Mouse (Mus musculus): ENCODE measurements around the gene Fry.
A peak's percentile ranks its signal among the peaks of the same experiment; 100 is the strongest.

Fry gene

GRCm38 (mm10) chr5:150390422-150390821 lies 272.0 kb downstream of the Fry start:
- no peak for DNase-seq (ENCODE audit: low spot score)

- no peak for DNase-seq (ENCODE audit: low spot score)
Measured at GRCm38 (mm10) chr5:150394645-150395044, 276.2 kb downstream of the Fry start.

GRCm38 (mm10) chr5:150402832-150403447 lies 284.5 kb downstream of the Fry start:
- no peak for DNase-seq (ENCODE audit: low spot score)

GRCm38 (mm10) chr5:150404867-150405266 lies 286.4 kb downstream of the Fry start:
- no peak for DNase-seq (ENCODE audit: low spot score)

- no peak for DNase-seq (ENCODE audit: low spot score)
Measured at GRCm38 (mm10) chr5:150408979-150409378, 290.5 kb downstream of the Fry start.

GRCm38 (mm10) chr5:150409451-150410045 lies 291.1 kb downstream of the Fry start:
- DNase-seq (ENCODE audit: low spot score) = no peak

GRCm38 (mm10) chr5:150412750-150413450 lies 294.5 kb downstream of the Fry start:
- no peak for DNase-seq (ENCODE audit: low spot score)

GRCm38 (mm10) chr5:150414823-150415222 lies 296.4 kb downstream of the Fry start:
- no peak for DNase-seq (ENCODE audit: low spot score)

GRCm38 (mm10) chr5:150417223-150417622 lies 298.8 kb downstream of the Fry start:
- no peak for DNase-seq (ENCODE audit: low spot score)

- no peak for DNase-seq (ENCODE audit: low spot score)
Measured at GRCm38 (mm10) chr5:150418035-150418434, 299.6 kb downstream of the Fry start.

GRCm38 (mm10) chr5:150425038-150425437 lies 306.6 kb downstream of the Fry start:
- DNase-seq (ENCODE audit: low spot score) = no peak

- no peak for DNase-seq (ENCODE audit: low spot score)
Measured at GRCm38 (mm10) chr5:150426595-150426994, 308.1 kb downstream of the Fry start.

GRCm38 (mm10) chr5:150431286-150431685 lies 312.8 kb downstream of the Fry start:
- no peak for DNase-seq (ENCODE audit: low spot score)

- no peak for DNase-seq (ENCODE audit: low spot score)
Measured at GRCm38 (mm10) chr5:150432960-150433359, 314.5 kb downstream of the Fry start.

- no peak for DNase-seq (ENCODE audit: low spot score)
Measured at GRCm38 (mm10) chr5:150436629-150437389, 318.4 kb downstream of the Fry start.

GRCm38 (mm10) chr5:150441690-150442089 lies 323.2 kb downstream of the Fry start:
- peak; percentile 73 for DNase-seq (ENCODE audit: low spot score)

- DNase-seq (ENCODE audit: low spot score) = no peak
Measured at GRCm38 (mm10) chr5:150451281-150452003, 333.0 kb downstream of the Fry start.

GRCm38 (mm10) chr5:150452004-150452626 lies 333.7 kb downstream of the Fry start:
- DNase-seq (ENCODE audit: low spot score) = no peak

- no peak for DNase-seq (ENCODE audit: low spot score)
Measured at GRCm38 (mm10) chr5:150452671-150453070, 334.2 kb downstream of the Fry start.

- no peak for DNase-seq (ENCODE audit: low spot score)
Measured at GRCm38 (mm10) chr5:150453490-150453889, 335.0 kb downstream of the Fry start.

- DNase-seq (ENCODE audit: low spot score) = no peak
Measured at GRCm38 (mm10) chr5:150457165-150457903, 338.9 kb downstream of the Fry start.

Data from MN1 (cell line).